Mouse (Mus musculus) lung, embryonic 14.5 days (tissue): ENCODE data around the gene Aftph. TPM values are rescaled to one million over a fixed set of nuclear protein-coding genes. Genes with fewer than 3 reads are reported as not detected.
A peak's percentile ranks its signal among the peaks of the same experiment; 100 is the strongest.

Experiments
- ATAC-seq: fragments of 200-750 bp; cut with Nextera tagmentation; 2 replicates; pipeline ENCODE4 v1.8.0; 2017; ENCODE audit warnings: mild to moderate bottlenecking, moderate TSS enrichment, moderate library complexity; ENCODE audit not compliant: insufficient read depth
- DNase-seq: peaks from one replicate; pipeline ENCODE4 v3.0.0-alpha.2; 2015
- H3K27ac ChIP-seq: fragments of 300-500 bp; sonication (generic); 2 replicates; pipeline ENCODE4 v1.5.1; 2014; ENCODE audit warnings: low read depth, mild to moderate bottlenecking, moderate library complexity
- H3K27me3 ChIP-seq: fragments of 300-500 bp; sonication (generic); 2 replicates; pipeline ENCODE4 v1.6.1; 2014; ENCODE audit warnings: low read length, control low read depth; ENCODE audit not compliant: insufficient read depth
- H3K36me3 ChIP-seq: fragments of 300-500 bp; sonication (generic); 2 replicates; pipeline ENCODE4 v1.6.1; 2014; ENCODE audit warnings: control low read depth; ENCODE audit not compliant: insufficient read depth
- H3K4me1 ChIP-seq: fragments of 300-500 bp; sonication (generic); 2 replicates; pipeline ENCODE4 v1.6.1; 2014; ENCODE audit warnings: antibody characterized with exemption, control low read depth; ENCODE audit not compliant: insufficient read depth
- H3K4me2 ChIP-seq: fragments of 300-500 bp; sonication (generic); 2 replicates; pipeline ENCODE4 v1.6.1; 2014; ENCODE audit warnings: mild to moderate bottlenecking
- H3K4me3 ChIP-seq: fragments of 300-500 bp; sonication (generic); 2 replicates; pipeline ENCODE4 v1.5.1; 2014; ENCODE audit warnings: low read depth, low read length
- H3K9ac ChIP-seq: fragments of 300-500 bp; sonication (generic); 2 replicates; pipeline ENCODE4 v1.6.1; 2014
- H3K9me3 ChIP-seq: fragments of 300-500 bp; sonication (generic); 2 replicates; pipeline ENCODE4 v1.6.1; 2016; ENCODE audit warnings: low read depth, low read length, control low read depth
- CTCF ChIP-seq: IDR thresholded peaks from 2 replicates; pipeline ENCODE4 v1.5.1; 2016; ENCODE audit warnings: antibody characterized with exemption, low read depth
- WGBS: fragments of 180-500 bp; shearing (Covaris S2); extraction: QIAGEN DNeasy Blood & Tissue Kit; methylation state at CpG from one replicate; pipeline ENCODE4 v1.1.7; 2014; 5-methylcytosine and 5-hydroxymethylcytosine counted together
- polyA plus RNA-seq: library from polyadenylated mRNA; unstranded; fragments of >200 nt; fragmentation: Nextera tagmentation; extraction: Ambion mirVana; gene quantifications from 2 replicates; pipeline ENCODE4 v1.2.1, GENCODE M21; 2014

Aftph gene
- polyA plus RNA-seq = 20.4 and 20.8 TPM in 2 replicates

DNA sequence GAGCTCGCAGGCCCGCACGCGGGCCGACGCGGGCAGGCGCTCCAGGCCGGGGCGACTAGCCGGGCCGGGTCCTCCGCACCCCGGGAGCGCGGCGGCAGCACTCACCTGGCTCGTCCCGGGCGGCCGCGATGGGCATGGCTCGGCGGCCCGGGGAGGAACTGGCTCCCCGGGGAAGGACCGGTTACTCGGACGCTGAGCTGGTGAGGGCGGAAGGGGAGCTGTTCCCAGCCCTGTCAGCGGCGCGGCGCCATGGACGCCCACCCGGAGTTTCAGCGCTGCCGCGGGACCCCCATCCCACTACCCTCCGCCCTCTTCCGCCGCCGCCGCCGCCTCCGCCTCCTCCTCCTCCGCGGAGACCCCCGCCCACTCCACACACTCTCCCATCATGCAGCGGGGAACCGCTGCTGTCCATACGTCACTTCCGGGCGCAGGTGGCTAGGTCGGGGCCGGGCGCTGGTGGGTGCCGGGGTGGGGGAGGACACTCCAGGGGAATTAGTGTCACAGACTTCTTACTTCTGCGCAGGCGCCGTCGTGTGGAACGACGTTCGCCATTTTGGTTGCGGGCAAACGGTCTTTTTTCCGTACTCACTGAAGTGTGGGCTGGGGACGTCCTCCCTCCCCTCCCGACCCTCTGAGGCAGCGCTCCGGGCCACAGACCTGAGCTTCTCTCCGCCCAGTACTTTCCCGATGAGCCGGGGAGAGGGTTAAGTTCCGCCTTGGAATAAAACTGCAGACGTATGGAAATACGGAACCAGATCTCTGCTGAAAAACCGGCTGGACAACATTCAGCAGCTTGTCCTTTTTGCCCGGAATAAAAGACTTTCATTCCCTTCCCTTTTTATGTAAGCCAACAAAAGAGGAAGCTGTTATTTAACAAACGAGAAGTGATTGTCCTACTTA lies at the start of gene Aftph:
Gene Aftph (minus strand): TSS at position 389 of the 900 bp plus-strand sequence.
- H3K27me3 ChIP-seq = no peaks in the 10 kb centered on the region
- H3K4me3 ChIP-seq = peak within 1 kb of the TSS; percentile 97
- under 1% methylated on average over 81 of the region's 81 CpGs for WGBS
- DNase-seq = peak; percentile 98
- peak within 1 kb of the TSS; percentile 75 for H3K4me2 ChIP-seq
- no peaks in the 10 kb centered on the region for H3K36me3 ChIP-seq
- ATAC-seq = peak; percentile 98
- no peaks in the 10 kb centered on the region for H3K9me3 ChIP-seq
- peak within 1 kb of the TSS; percentile 82 for H3K9ac ChIP-seq
- H3K4me1 ChIP-seq = no peaks in the 10 kb centered on the region
- H3K27ac ChIP-seq = peak within 1 kb of the TSS; percentile 98
- TF ChIP-seq CTCF = no peak

DNA sequence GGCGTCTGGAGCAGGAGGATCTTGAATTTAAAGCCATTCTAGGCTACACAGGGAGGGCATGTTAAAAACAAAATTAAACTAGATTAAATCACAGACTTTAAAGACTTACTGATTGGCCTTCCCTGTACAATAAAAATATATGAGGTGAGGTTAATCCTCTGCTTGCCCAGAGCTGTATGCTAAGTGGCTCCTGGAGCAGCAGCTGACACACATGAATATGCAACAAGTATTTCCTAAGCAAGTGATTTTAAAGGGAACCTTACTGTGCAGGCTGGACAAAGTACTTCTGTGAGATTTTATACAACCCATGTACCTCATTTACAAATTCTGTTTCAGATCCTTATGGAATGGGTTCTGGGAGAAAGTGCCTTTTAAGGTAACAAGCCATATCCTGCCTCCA lies 47.6 kb upstream of the Aftph start:
- Histone ChIP-seq H3K27ac (no peak overlapping the region), H3K36me3 (no peaks in the 10 kb centered on the region), H3K4me1 (no peaks in the 10 kb centered on the region), H3K9ac (no peak overlapping the region), H3K9me3 (0 out of 2 replicates have a peak, but pooled peaks cover 4% of the 10 kb centered on the region), H3K27me3 (no peaks in the 10 kb centered on the region), H3K4me3 (no peak overlapping the region), H3K4me2 (no peak overlapping the region)
- ATAC-seq = no peak
- no peak for DNase-seq
- no peak for TF ChIP-seq CTCF
- 71% methylated on average over 1 of the region's 1 CpGs for WGBS

DNA sequence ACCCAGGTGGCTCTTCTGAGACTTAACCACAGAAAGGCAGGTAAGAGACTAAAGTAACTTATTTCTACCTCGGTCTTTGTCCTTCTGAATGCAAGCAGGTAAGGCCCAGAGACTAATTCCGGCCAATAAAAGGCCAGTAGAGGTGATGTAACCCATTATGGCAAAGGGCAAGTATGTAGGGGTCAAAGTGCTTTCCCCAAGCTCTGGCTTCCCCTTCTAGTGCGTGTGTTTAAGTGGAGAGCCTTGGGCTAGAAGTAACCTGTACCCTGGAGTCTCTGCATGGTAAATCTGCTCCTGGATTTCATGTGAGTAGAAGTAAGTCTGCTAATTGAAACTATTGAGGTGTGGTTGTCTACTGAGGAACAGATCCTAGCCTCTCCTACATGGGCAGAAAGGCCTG lies 46.7 kb upstream of the Aftph start:
- no peaks in the 10 kb centered on the region for H3K36me3 ChIP-seq
- H3K9ac ChIP-seq = no peak overlapping the region
- no peak for DNase-seq
- no peak overlapping the region for H3K4me2 ChIP-seq
- no peaks in the 10 kb centered on the region for H3K27me3 ChIP-seq
- WGBS = 62% methylated on average over 3 of the region's 3 CpGs
- ATAC-seq = no peak
- H3K9me3 ChIP-seq = 0 out of 2 replicates have a peak, but pooled peaks cover 4% of the 10 kb centered on the region
- no peak for TF ChIP-seq CTCF
- H3K4me1 ChIP-seq = no peaks in the 10 kb centered on the region
- H3K4me3 ChIP-seq = no peak overlapping the region
- no peak overlapping the region for H3K27ac ChIP-seq

DNA sequence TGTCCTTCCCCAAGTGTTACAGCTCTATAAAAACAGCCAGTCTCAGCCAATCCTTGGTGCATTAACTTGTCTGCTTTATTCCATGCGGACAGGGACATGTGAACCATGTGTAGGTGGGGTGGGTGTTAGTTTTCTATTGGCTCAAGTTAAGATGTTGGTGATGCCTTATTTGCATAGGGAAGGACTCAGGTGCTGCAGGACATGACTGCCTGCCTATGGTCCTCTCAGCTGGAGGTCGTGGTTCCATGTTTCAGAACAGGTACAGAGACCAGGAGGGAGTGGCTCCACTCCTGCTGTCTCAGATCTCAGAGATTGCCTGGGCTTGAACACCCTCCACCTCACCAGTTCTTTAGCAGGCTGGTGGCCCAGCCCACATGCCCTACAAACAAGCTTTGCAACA lies 44.8 kb upstream of the Aftph start:
- WGBS = 64% methylated on average over 2 of the region's 2 CpGs
- Histone ChIP-seq H3K4me1 (no peaks in the 10 kb centered on the region), H3K4me2 (no peak overlapping the region), H3K27ac (no peak overlapping the region), H3K27me3 (no peaks in the 10 kb centered on the region), H3K9ac (no peak overlapping the region), H3K36me3 (no peaks in the 10 kb centered on the region), H3K9me3 (0 out of 2 replicates have a peak, but pooled peaks cover 4% of the 10 kb centered on the region), H3K4me3 (no peak overlapping the region)
- DNase-seq (no peak), ATAC-seq (no peak)
- no peak for TF ChIP-seq CTCF

DNA sequence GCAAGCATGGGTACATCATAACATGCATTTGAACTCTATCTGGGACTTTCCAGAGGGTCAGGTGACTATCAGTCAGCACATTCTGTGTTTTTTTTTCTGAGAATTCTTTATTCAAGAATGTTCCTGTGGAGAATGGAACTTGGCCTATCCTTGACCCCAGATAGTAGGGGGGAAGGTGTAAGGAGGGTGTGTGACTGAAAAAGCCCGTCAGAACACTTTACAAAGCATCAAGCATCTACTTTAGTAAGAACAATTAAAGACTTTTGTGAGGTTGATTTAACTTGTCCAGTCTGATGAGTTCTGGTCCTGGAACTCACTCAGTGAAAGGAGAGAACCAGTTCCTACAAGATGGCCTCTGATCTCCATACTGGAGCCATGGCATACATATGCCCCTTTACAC lies 43.8 kb upstream of the Aftph start:
- H3K9ac ChIP-seq = no peak overlapping the region
- WGBS = 58% methylated on average over 1 of the region's 1 CpGs
- H3K27ac ChIP-seq = no peak overlapping the region
- 0 out of 2 replicates have a peak, but pooled peaks cover 4% of the 10 kb centered on the region for H3K9me3 ChIP-seq
- no peak overlapping the region for H3K4me3 ChIP-seq
- H3K4me2 ChIP-seq = no peak overlapping the region
- no peak for TF ChIP-seq CTCF
- no peak for ATAC-seq
- no peaks in the 10 kb centered on the region for H3K27me3 ChIP-seq
- no peak for DNase-seq
- no peaks in the 10 kb centered on the region for H3K4me1 ChIP-seq
- H3K36me3 ChIP-seq = no peaks in the 10 kb centered on the region

DNA sequence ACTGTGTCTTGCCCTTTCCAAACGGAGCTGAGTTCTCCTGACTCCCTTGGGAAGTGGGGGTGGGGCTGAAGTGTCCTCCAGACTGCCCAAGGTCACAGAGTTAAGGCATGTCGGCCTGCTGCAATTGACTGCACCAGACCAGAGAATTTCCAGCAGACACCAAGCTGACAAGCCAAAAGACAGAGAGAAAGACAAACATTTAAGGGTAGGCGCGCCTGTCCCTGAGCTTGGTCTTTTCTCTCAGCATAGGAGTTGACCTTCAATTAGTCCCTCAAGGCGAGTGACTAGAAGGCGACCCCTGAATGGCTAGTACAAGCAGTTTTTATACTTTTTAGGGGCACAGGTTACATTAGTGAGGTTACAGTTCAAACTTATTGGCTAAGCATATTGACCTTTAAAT lies 43.4 kb upstream of the Aftph start:
- Histone ChIP-seq H3K4me1 (no peaks in the 10 kb centered on the region), H3K9me3 (0 out of 2 replicates have a peak, but pooled peaks cover 4% of the 10 kb centered on the region), H3K4me3 (no peak overlapping the region), H3K36me3 (no peaks in the 10 kb centered on the region), H3K27me3 (no peaks in the 10 kb centered on the region), H3K27ac (no peak overlapping the region), H3K4me2 (no peak overlapping the region), H3K9ac (no peak overlapping the region)
- ATAC-seq (no peak), DNase-seq (no peak)
- no peak for TF ChIP-seq CTCF
- 76% methylated on average over 6 of the region's 6 CpGs for WGBS

DNA sequence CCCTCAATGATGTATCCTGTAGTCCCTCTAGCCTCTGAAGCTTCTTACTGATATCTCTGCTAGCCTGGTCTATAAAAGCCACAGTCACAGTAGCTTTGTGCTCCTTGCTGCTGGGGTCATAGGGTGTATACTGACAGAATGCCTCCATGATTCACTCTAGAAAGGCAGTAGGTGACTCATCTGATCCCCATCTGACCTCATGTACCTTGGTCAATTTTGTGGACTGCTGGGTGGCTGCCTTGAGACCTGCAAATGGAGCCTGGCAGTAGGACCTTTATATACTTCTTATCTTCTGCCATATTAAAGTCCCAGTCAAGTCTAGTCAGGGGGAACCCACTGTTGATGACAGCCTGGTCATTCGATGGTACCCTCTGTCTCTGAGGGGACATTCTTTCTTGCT lies 42.1 kb upstream of the Aftph start:
- Histone ChIP-seq H3K4me1 (no peaks in the 10 kb centered on the region), H3K9ac (no peak overlapping the region), H3K9me3 (0 out of 2 replicates have a peak, but pooled peaks cover 4% of the 10 kb centered on the region), H3K4me3 (no peak overlapping the region), H3K27me3 (no peaks in the 10 kb centered on the region), H3K4me2 (no peak overlapping the region), H3K27ac (no peak overlapping the region), H3K36me3 (no peaks in the 10 kb centered on the region)
- ATAC-seq (no peak), DNase-seq (no peak)
- WGBS = 88% methylated on average over 1 of the region's 1 CpGs
- no peak for TF ChIP-seq CTCF
